ENCODE assay signal across 7 mouse cellular contexts in genomic region chr14:24059747-24060146, GRCm38 (mm10). TPM values are rescaled to one million over a fixed set of nuclear protein-coding genes. Genes with fewer than 3 reads are reported as not detected.
DNase-seq lines count a peak whose midpoint lies in the region; ATAC-seq and TF ChIP-seq lines count a peak whose summit lies in the region.

No protein-coding gene starts in this region.

- H3K9me3 ChIP-seq in MEL (replicated peaks; ENCODE audit: insufficient read depth, low read length): no peaks in the 10 kb centered on the region
- no peaks in the 10 kb centered on the region for H3K9me3 ChIP-seq in forebrain, embryonic 15.5 days
- H3K9me3 ChIP-seq in lung, embryonic 14.5 days (ENCODE audit: low read depth, low read length): no peaks in the 10 kb centered on the region

- ATAC-seq in forebrain, embryonic 15.5 days (replicated peaks): 0 out of 2 replicates have a peak, but pooled peaks have one; percentile 11
- ATAC-seq in lung, embryonic 14.5 days (ENCODE audit: insufficient read depth): no peak

- H3K9ac ChIP-seq in MEL (ENCODE audit: control insufficient read depth, low read depth, low read length, poor library complexity, severe bottlenecking): no peak overlapping the region
- H3K9ac ChIP-seq in forebrain, embryonic 15.5 days (replicated peaks): no peak overlapping the region
- no peak overlapping the region for H3K9ac ChIP-seq in lung, embryonic 14.5 days

- H3K36me3 ChIP-seq in MEL (ENCODE audit: control insufficient read depth in 1 of 2, insufficient read depth in 2 of 2, low read length in 2 of 2): no peaks in the 10 kb centered on the region
- H3K36me3 ChIP-seq in forebrain, embryonic 15.5 days: no peaks in the 10 kb centered on the region
- H3K36me3 ChIP-seq in lung, embryonic 14.5 days (ENCODE audit: insufficient read depth): no peaks in the 10 kb centered on the region

- TF ChIP-seq CTCF in MEL (IDR thresholded peaks at IDR 0.05 in 2 of 3, conservative IDR thresholded peaks at IDR 0.05 in 1 of 3; ENCODE audit: control insufficient read depth in 1 of 3, insufficient read depth in 1 of 3, low read depth in 2 of 3, low read length in 3 of 3, poor library complexity in 1 of 3, severe bottlenecking in 1 of 3): peak; percentile 15 to 33 (median 23); a peak in 3 of 6 replicates
- peak; percentile 26; the same call in 1 of the 2 replicates for TF ChIP-seq CTCF in bone marrow, adult 2 months (IDR thresholded peaks at IDR 0.05; ENCODE audit: control insufficient read depth, insufficient read depth, low read length)
- TF ChIP-seq CTCF in lung, embryonic 14.5 days (IDR thresholded peaks at IDR 0.05; ENCODE audit: low read depth): peak; percentile 78

- no peak overlapping the region for H3K27ac ChIP-seq in MEL (ENCODE audit: control insufficient read depth, low read depth, low read length)
- H3K27ac ChIP-seq in bone marrow, adult 2 months (ENCODE audit: control insufficient read depth, insufficient read depth, low read depth, low read length, poor library complexity): no peak overlapping the region
- no peak overlapping the region for H3K27ac ChIP-seq in forebrain, embryonic 15.5 days (replicated peaks)
- H3K27ac ChIP-seq in lung, embryonic 14.5 days (ENCODE audit: low read depth): no peak overlapping the region

- no peak overlapping the region for H3K4me2 ChIP-seq in forebrain, embryonic 15.5 days (replicated peaks)
- no peak overlapping the region for H3K4me2 ChIP-seq in lung, embryonic 14.5 days

- no peak for TF ChIP-seq EP300 in MEL (IDR thresholded peaks at IDR 0.05; ENCODE audit: low read depth in 1 of 2, low read length in 2 of 2)

- peak; percentile 26 for DNase-seq in layer of hippocampus, adult 11-12 months (ENCODE audit: low spot score)
- DNase-seq in layer of hippocampus, adult 9-10 months (ENCODE audit: low spot score): no peak
- peak; percentile 3 for DNase-seq in MEL (ENCODE audit: low read depth, low spot score)
- DNase-seq in lung, embryonic 14.5 days: peak; percentile 65
- DNase-seq in MN1 (ENCODE audit: low spot score): no peak

- WGBS in bone marrow, adult 2 months: 43% methylated on average over 8 of the region's 8 CpGs
- 30% methylated on average over 8 of the region's 8 CpGs for WGBS in forebrain, embryonic 15.5 days
- whole genome bisulfite sequencing in lung, embryonic 14.5 days: 36% methylated on average over 8 of the region's 8 CpGs

- no peak; the same call in 1 of the 2 replicates for TF ChIP-seq RAD21 in MEL (IDR thresholded peaks at IDR 0.05; ENCODE audit: low read depth, low read length)

- no peak overlapping the region for H3K4me3 ChIP-seq in MEL (ENCODE audit: control insufficient read depth in 1 of 2, insufficient read depth in 1 of 2, low read depth in 2 of 2, low read length in 2 of 2)
- no peak overlapping the region for H3K4me3 ChIP-seq in bone marrow, adult 2 months (replicated peaks; ENCODE audit: control insufficient read depth, low read depth, low read length)
- H3K4me3 ChIP-seq in forebrain, embryonic 15.5 days: no peak overlapping the region
- no peak overlapping the region for H3K4me3 ChIP-seq in lung, embryonic 14.5 days (ENCODE audit: low read depth, low read length)

- H3K27me3 ChIP-seq in MEL (ENCODE audit: control insufficient read depth in 1 of 2, insufficient read depth in 2 of 2, low read length in 2 of 2): no peaks in the 10 kb centered on the region
- H3K27me3 ChIP-seq in forebrain, embryonic 15.5 days: no peaks in the 10 kb centered on the region
- H3K27me3 ChIP-seq in lung, embryonic 14.5 days (ENCODE audit: insufficient read depth, low read length): no peaks in the 10 kb centered on the region

- H3K4me1 ChIP-seq in MEL (ENCODE audit: control insufficient read depth in 1 of 2, insufficient read depth in 2 of 2, low read length in 2 of 2): no peaks in the 10 kb centered on the region
- H3K4me1 ChIP-seq in bone marrow, adult 2 months (ENCODE audit: control insufficient read depth, insufficient read depth, low read length): no peaks in the 10 kb centered on the region
- peaks cover 3% of the 10 kb centered on the region; the same call in 1 of the 2 replicates for H3K4me1 ChIP-seq in forebrain, embryonic 15.5 days
- no peaks in the 10 kb centered on the region for H3K4me1 ChIP-seq in lung, embryonic 14.5 days (ENCODE audit: insufficient read depth)

- H3K79me2 ChIP-seq in MEL (ENCODE audit: control insufficient read depth, insufficient read depth, low read length, poor library complexity): no peaks in the 10 kb centered on the region

- no peak for TF ChIP-seq POLR2A in MEL (IDR thresholded peaks at IDR 0.05; ENCODE audit: control insufficient read depth in 1 of 2, insufficient read depth in 1 of 2, low read depth in 1 of 2, low read length in 2 of 2, poor library complexity in 1 of 2)
- no peak for TF ChIP-seq POLR2A in bone marrow, adult 2 months (IDR thresholded peaks at IDR 0.05; ENCODE audit: borderline replicate concordance, control insufficient read depth, low read depth, low read length)

TF ChIP-seq in MEL, 35 proteins besides CTCF, POLR2A, EP300 and RAD21:
- TF ChIP-seq ZC3H11A (IDR thresholded peaks at IDR 0.05; ENCODE audit: low read depth, low read length): no peak
- no peak for TF ChIP-seq MAZ (IDR thresholded peaks at IDR 0.05; ENCODE audit: low read depth, low read length)
- no peak for TF ChIP-seq RCOR1 (IDR thresholded peaks at IDR 0.05; ENCODE audit: low read depth, low read length)
- no peak for TF ChIP-seq E2F4 (IDR thresholded peaks at IDR 0.05; ENCODE audit: borderline replicate concordance, low read depth, low read length)
- TF ChIP-seq TCF12 (IDR thresholded peaks at IDR 0.05; ENCODE audit: low read depth, low read length): no peak
- no peak for TF ChIP-seq UBTF (IDR thresholded peaks at IDR 0.05; ENCODE audit: borderline replicate concordance, insufficient read depth, low read depth, low read length)
- TF ChIP-seq GATA1 (IDR thresholded peaks at IDR 0.05; ENCODE audit: low read depth, low read length): no peak
- TF ChIP-seq USF2 (IDR thresholded peaks at IDR 0.05; ENCODE audit: borderline replicate concordance in 1 of 2, insufficient read depth in 1 of 2, low read depth in 1 of 2, low read length in 2 of 2): no peak

RNA-seq across cellular contexts. Expression of gene Kcnma1, which starts 45.5 kb away (rescaled TPM):
- not detected in 2 replicates for total RNA-seq in MEL (2012; rRNA removed)
- not detected for polyA plus RNA-seq in MEL (2012; ENCODE audit: insufficient read depth in 1 of 2, insufficient read length in 2 of 2, low read depth in 1 of 2, low replicate concordance in 2 of 2, missing spikeins in 1 of 2)
- 1.6 TPM in 1 of 2 replicates, not detected in the other for polyA plus RNA-seq in bone marrow, adult 2 months (2011; ENCODE audit: insufficient read depth, insufficient read length, low replicate concordance, missing spikeins)
- 8.2 and 9.0 TPM in 2 replicates for polyA plus RNA-seq in forebrain, embryonic 15.5 days (2015; fragmentation: Nextera tagmentation; extraction: Ambion mirVana)
- polyA plus RNA-seq in lung, embryonic 14.5 days (2014; fragmentation: Nextera tagmentation; extraction: Ambion mirVana): 1.5 and 2.2 TPM in 2 replicates

Comparison
In these comparisons a context has a peak if more than half of its experiments do, and no peak if none do; other contexts are left out.
1. DNase-seq: peak in layer of hippocampus, adult 11-12 months (single experiment), MEL (single experiment) and lung, embryonic 14.5 days (single experiment); none in layer of hippocampus, adult 9-10 months (single experiment) and MN1 (single experiment).
2. CTCF ChIP-seq: peak in every context shown above with its lines; median percentile 78 in lung, embryonic 14.5 days; 26 in bone marrow, adult 2 months; 23 in MEL.